Mouse (Mus musculus): ENCODE results near the gene Smyd2. TPM values are rescaled to one million over a fixed set of nuclear protein-coding genes. Genes with fewer than 3 reads are reported as not detected.

Smyd2 gene
- polyA plus RNA-seq (2021; fragmentation: Nextera tagmentation), result 98.9 and 99.5 TPM in 2 replicates
- long read RNA-seq, experiment 1, transcript Smyd2-201 (12 exons, 1,680 nt), result major isoform, 410 of 441 reads
- long read RNA-seq, experiment 1, partial matches to known transcripts, result 6 of 441 reads
- long read RNA-seq, experiment 1, other reads (novel, unspliced or antisense), result 22 of 441 reads
- long read RNA-seq, experiment 2, transcript Smyd2-201 (12 exons, 1,680 nt), result major isoform, 94 of 124 reads
- long read RNA-seq, experiment 2, transcript Smyd2-203 (2 exons, 489 nt), result minor isoform, 11 of 124 reads
- long read RNA-seq, experiment 2, partial matches to known transcripts, result 14 of 124 reads
- long read RNA-seq, experiment 2, other reads (novel, unspliced or antisense), result 5 of 124 reads

DNA sequence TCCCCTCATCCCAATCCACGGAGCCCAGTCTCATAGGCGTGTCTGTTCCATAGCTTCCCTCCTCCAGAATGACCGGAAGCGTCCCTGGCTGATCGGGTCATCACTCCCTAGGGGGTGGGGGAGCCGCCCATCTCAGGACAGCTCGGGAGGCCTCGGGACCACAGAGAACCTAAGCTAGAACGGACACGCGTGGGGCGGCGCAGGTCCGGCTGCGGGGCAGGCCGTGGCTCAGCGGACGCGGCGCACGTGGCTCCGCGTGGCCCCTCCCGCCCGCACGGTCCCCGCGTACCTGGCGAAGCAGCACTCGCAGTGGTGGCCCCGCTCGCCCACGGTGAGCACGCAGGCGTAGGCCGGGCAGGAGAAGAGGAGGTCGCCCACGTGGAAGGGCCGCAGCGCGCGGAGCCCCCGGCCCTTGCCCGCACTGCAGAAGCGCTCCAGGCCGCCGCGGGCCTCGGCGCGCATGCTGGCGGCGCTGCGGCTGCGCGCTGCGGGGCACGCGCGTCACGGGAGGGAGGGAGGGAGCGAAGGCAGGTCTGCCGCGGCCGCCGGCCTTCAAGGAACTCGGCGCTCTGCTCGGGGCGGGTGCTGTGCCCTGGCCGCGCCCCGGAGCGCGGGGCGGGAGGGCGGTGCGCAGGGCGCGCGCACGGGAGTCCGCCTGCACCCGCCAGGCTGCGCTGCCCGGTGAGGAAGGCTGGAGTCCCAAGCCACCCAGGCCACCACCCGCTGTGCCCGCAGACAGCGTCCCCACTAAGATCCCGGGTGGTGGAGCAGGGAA is at the start of gene Smyd2:
Gene Smyd2 (minus strand): TSS at position 546 of the 775 bp plus-strand sequence.

Other genes starting within 250 kb of the Smyd2 start
- 0.33 and 0.48 TPM in 2 replicates for gene Cenpf, start 234.3 kb downstream of the Smyd2 start, polyA plus RNA-seq (2021; fragmentation: Nextera tagmentation)
- gene Ptpn14, start 194.1 kb downstream of the Smyd2 start, polyA plus RNA-seq (2021; fragmentation: Nextera tagmentation), result 1.6 and 3.0 TPM in 2 replicates
- 2.7 and 2.9 TPM in 2 replicates for gene Prox1, start 248.4 kb upstream of the Smyd2 start, polyA plus RNA-seq (2021; fragmentation: Nextera tagmentation)